Mouse (Mus musculus) kidney, adult 2 months (tissue): ENCODE results near the gene Fbxo41.

Experiments used
- CTCF ChIP-seq: fragments of 200-500 bp; conservative IDR thresholded peaks from 2 replicates; pipeline ENCODE4 v1.5.1; 2011; ENCODE audit warnings: low read depth, mild to moderate bottlenecking, control low read depth, low read length, moderate library complexity, mixed read lengths; ENCODE audit not compliant: insufficient read depth, insufficient read length
- POLR2A ChIP-seq: fragments of 200-500 bp; IDR thresholded peaks from one replicate; pipeline ENCODE4 v1.6.1; 2011; ENCODE audit warnings: low read depth, low read length, control low read depth

GRCm38 (mm10) chr6:85510476-85510875, 7.7 kb upstream of the Fbxo41 start:
- TF ChIP-seq POLR2A (no peak), CTCF (peak; percentile 57)
